Mouse (Mus musculus): Measurements from ENCODE around the gene Ndufaf7.

GRCm38 (mm10) chr17:78935857-78936256 lies 1.1 kb upstream of the Ndufaf7 start:
- no peak for TF ChIP-seq CTCF (conservative IDR thresholded peaks at IDR 0.05; ENCODE audit: low read length)
- no peak for TF ChIP-seq NANOG (IDR thresholded peaks at IDR 0.05; ENCODE audit: borderline replicate concordance, low read length)
